Mouse (Mus musculus) liver, adult 2 months (tissue): ENCODE data around the gene Glod4.

Experiments used
- CTCF ChIP-seq: fragments of 200-500 bp; IDR thresholded peaks from 2 replicates; pipeline ENCODE4 v1.5.1; 2011; ENCODE audit warnings: low read depth, low read length, control low read depth
- POLR2A ChIP-seq: fragments of 200-500 bp; IDR thresholded peaks from 2 replicates; pipeline ENCODE4 v1.6.1; 2011; ENCODE audit warnings: low read length, control low read depth; ENCODE audit not compliant: insufficient read depth; ENCODE audit errors: extremely low read depth

- TF ChIP-seq CTCF: no peak
- no peak for TF ChIP-seq POLR2A
Observed at GRCm38 (mm10) chr11:76262611-76263351, 19.3 kb upstream of the Glod4 start.
